Mouse (Mus musculus) intestine, embryonic 15.5 days (tissue): ENCODE data around the gene 4632433K11Rik. TPM values are rescaled to one million over a fixed set of nuclear protein-coding genes. Genes with fewer than 3 reads are reported as not detected.
A peak's percentile ranks its signal among the peaks of the same experiment; 100 is the strongest.

Experiments used
- ATAC-seq: fragments of 200-750 bp; cut with Nextera tagmentation; 2 replicates; pipeline ENCODE4 v1.8.0; 2017; ENCODE audit warnings: moderate TSS enrichment, moderate library complexity
- H3K27ac ChIP-seq: fragments of 300-500 bp; sonication (generic); 2 replicates; pipeline ENCODE4 v1.5.1; 2015; ENCODE audit warnings: mild to moderate bottlenecking, inconsistent platforms
- H3K27me3 ChIP-seq: fragments of 300-500 bp; sonication (generic); replicated peaks from 2 replicates; pipeline ENCODE4 v1.6.1; 2015; ENCODE audit warnings: inconsistent platforms
- H3K36me3 ChIP-seq: fragments of 300-500 bp; sonication (generic); 2 replicates; pipeline ENCODE4 v1.6.1; 2015; ENCODE audit warnings: inconsistent platforms
- H3K4me1 ChIP-seq: fragments of 300-500 bp; sonication (generic); replicated peaks from 2 replicates; pipeline ENCODE4 v1.6.1; 2015; ENCODE audit warnings: inconsistent platforms
- H3K4me2 ChIP-seq: fragments of 300-500 bp; sonication (generic); replicated peaks from 2 replicates; pipeline ENCODE4 v1.6.1; 2015; ENCODE audit warnings: mild to moderate bottlenecking, inconsistent platforms
- H3K4me3 ChIP-seq: fragments of 300-500 bp; sonication (generic); replicated peaks from 2 replicates; pipeline ENCODE4 v1.5.1; 2015; ENCODE audit warnings: inconsistent platforms
- H3K9ac ChIP-seq: fragments of 300-500 bp; sonication (generic); 2 replicates; pipeline ENCODE4 v1.6.1; 2015; ENCODE audit warnings: inconsistent platforms
- H3K9me3 ChIP-seq: fragments of 300-500 bp; sonication (generic); 2 replicates; pipeline ENCODE4 v1.6.1; 2016; ENCODE audit warnings: inconsistent platforms
- WGBS: fragments of 180-500 bp; shearing (Covaris S2); methylation state at CpG from one replicate; pipeline ENCODE4 v1.1.7; 2015; 5-methylcytosine and 5-hydroxymethylcytosine counted together
- polyA plus RNA-seq: library from polyadenylated mRNA; unstranded; fragments of >200 nt; fragmentation: Nextera tagmentation; extraction: Ambion mirVana; gene quantifications from 2 replicates; pipeline ENCODE4 v1.2.1, GENCODE M21; 2015

4632433K11Rik gene
- polyA plus RNA-seq, 1 experiment from 2014 or later, result not detected

- Histone ChIP-seq H3K36me3 (peaks cover 23% of the 10 kb centered on the region), H3K4me1 (peaks cover 8% of the 10 kb centered on the region), H3K27me3 (no peaks in the 10 kb centered on the region), H3K9ac (0 out of 2 replicates have a peak overlapping the region, but pooled peaks have one; percentile 99), H3K27ac (no peak overlapping the region), H3K4me2 (peak overlapping the region; percentile 68), H3K9me3 (no peaks in the 10 kb centered on the region), H3K4me3 (peak overlapping the region; percentile 99)
- ATAC-seq, result no peak
- 57% methylated on average over 6 of the region's 6 CpGs for WGBS
Measured at GRCm38 (mm10) chr7:5081241-5081640, 47.3 kb downstream of the 4632433K11Rik start.

GRCm38 (mm10) chr7:5081939-5082338 is 48.0 kb downstream of the 4632433K11Rik start:
- peak overlapping the region; percentile 6; the same call in 1 of the 2 replicates for H3K27ac ChIP-seq
- peak overlapping the region; percentile 99; the same call in 1 of the 2 replicates for H3K4me3 ChIP-seq
- H3K36me3 ChIP-seq, result peaks cover 19% of the 10 kb centered on the region
- ATAC-seq, result no peak
- H3K27me3 ChIP-seq, result no peaks in the 10 kb centered on the region
- H3K4me1 ChIP-seq, result peaks cover 8% of the 10 kb centered on the region
- no peaks in the 10 kb centered on the region for H3K9me3 ChIP-seq
- no peak overlapping the region for H3K9ac ChIP-seq
- WGBS, result 87% methylated on average over 2 of the region's 2 CpGs
- peak overlapping the region; percentile 68 for H3K4me2 ChIP-seq

- 0 out of 2 replicates have a peak overlapping the region, but pooled peaks have one; percentile 32 for H3K27ac ChIP-seq
- no peak overlapping the region for H3K4me3 ChIP-seq
- peak overlapping the region; percentile 32 for H3K4me2 ChIP-seq
- H3K9me3 ChIP-seq, result no peaks in the 10 kb centered on the region
- 85% methylated on average over 18 of the region's 18 CpGs for WGBS
- H3K36me3 ChIP-seq, result peaks cover 12% of the 10 kb centered on the region
- H3K27me3 ChIP-seq, result no peaks in the 10 kb centered on the region
- 0 out of 2 replicates have a peak overlapping the region, but pooled peaks have one; percentile 10 for H3K9ac ChIP-seq
- no peak for ATAC-seq
- peaks cover 10% of the 10 kb centered on the region for H3K4me1 ChIP-seq
Measured at GRCm38 (mm10) chr7:5083325-5084105, 49.6 kb downstream of the 4632433K11Rik start.

Other genes starting within 250 kb of the 4632433K11Rik start
- gene Tmem238, start 244.5 kb upstream of the 4632433K11Rik start, polyA plus RNA-seq, result 40.4 and 40.6 TPM in 2 replicates
- gene Rpl28, start 241.2 kb upstream of the 4632433K11Rik start, polyA plus RNA-seq, result 328 and 339 TPM in 2 replicates
- gene Ube2s, start 221.5 kb upstream of the 4632433K11Rik start, polyA plus RNA-seq, result 303 and 321 TPM in 2 replicates
- 0.21 and 0.27 TPM in 2 replicates for gene Shisa7, start 189.4 kb upstream of the 4632433K11Rik start, polyA plus RNA-seq
- gene Isoc2b, start 163.9 kb upstream of the 4632433K11Rik start, polyA plus RNA-seq, result 9.7 and 15.5 TPM in 2 replicates
- 0.68 and 1.0 TPM in 2 replicates for gene Isoc2a, start 157.0 kb upstream of the 4632433K11Rik start, polyA plus RNA-seq
- not detected in 2 replicates for gene Gm36210, start 127.6 kb upstream of the 4632433K11Rik start, polyA plus RNA-seq
- gene Zfp628, start 118.9 kb upstream of the 4632433K11Rik start, polyA plus RNA-seq, result 2.9 and 3.4 TPM in 2 replicates
- 3.0 and 3.5 TPM in 2 replicates for gene Nat14, start 112.1 kb upstream of the 4632433K11Rik start, polyA plus RNA-seq
- 2.7 and 3.5 TPM in 2 replicates for gene Ssc5d, start 108.3 kb upstream of the 4632433K11Rik start, polyA plus RNA-seq
- 0.23 and 0.39 TPM in 2 replicates for gene Sbk2, start 69.7 kb upstream of the 4632433K11Rik start, polyA plus RNA-seq
- not detected in 2 replicates for gene Sbk3, start 63.0 kb upstream of the 4632433K11Rik start, polyA plus RNA-seq
- 22.2 and 24.6 TPM in 2 replicates for gene Zfp579, start 38.0 kb upstream of the 4632433K11Rik start, polyA plus RNA-seq
- gene Zfp524, start 19.7 kb upstream of the 4632433K11Rik start, polyA plus RNA-seq, result 20.2 and 21.4 TPM in 2 replicates
- 37.0 and 38.5 TPM in 2 replicates for gene Fiz1, start 19.4 kb upstream of the 4632433K11Rik start, polyA plus RNA-seq
- gene Gm44973, start 18.6 kb upstream of the 4632433K11Rik start, polyA plus RNA-seq, result 1.6 TPM in 2 replicates
- 5.5 and 5.6 TPM in 2 replicates for gene Zfp865, start 13.7 kb upstream of the 4632433K11Rik start, polyA plus RNA-seq
- gene Ccdc106, start 13.6 kb upstream of the 4632433K11Rik start, polyA plus RNA-seq, result 13.4 TPM in 2 replicates
- gene Zfp784, start 4.3 kb downstream of the 4632433K11Rik start, polyA plus RNA-seq, result 6.0 and 6.5 TPM in 2 replicates
- gene Zfp580, start 17.4 kb downstream of the 4632433K11Rik start, polyA plus RNA-seq, result 22.2 and 25.0 TPM in 2 replicates
- 126 and 130 TPM in 2 replicates for gene U2af2, start 28.0 kb downstream of the 4632433K11Rik start, polyA plus RNA-seq
- 62.4 and 66.5 TPM in 2 replicates for gene Epn1, start 46.1 kb downstream of the 4632433K11Rik start, polyA plus RNA-seq
- gene Rfpl4, start 82.8 kb downstream of the 4632433K11Rik start, polyA plus RNA-seq, result not detected in 2 replicates
- 0.31 and 0.56 TPM in 2 replicates for gene Rasl2-9, start 91.8 kb downstream of the 4632433K11Rik start, polyA plus RNA-seq
- gene Vmn1r55, start 115.6 kb downstream of the 4632433K11Rik start, polyA plus RNA-seq, result not detected in 2 replicates
- gene Vmn1r56, start 162.6 kb downstream of the 4632433K11Rik start, polyA plus RNA-seq, result not detected in 2 replicates
- gene Vmn1r57, start 184.4 kb downstream of the 4632433K11Rik start, polyA plus RNA-seq, result not detected in 2 replicates